Mouse (Mus musculus): ENCODE measurements around the gene Pxdc1.

Gene Pxdc1

GRCm38 (mm10) chr13:34653391-34653790 lies at the start of gene Pxdc1:
Gene Pxdc1, minus strand, starts transcription at chr13:34653486.
- DNase-seq (ENCODE audit: extremely low read depth, insufficient read length, low spot score): no peak

DNA sequence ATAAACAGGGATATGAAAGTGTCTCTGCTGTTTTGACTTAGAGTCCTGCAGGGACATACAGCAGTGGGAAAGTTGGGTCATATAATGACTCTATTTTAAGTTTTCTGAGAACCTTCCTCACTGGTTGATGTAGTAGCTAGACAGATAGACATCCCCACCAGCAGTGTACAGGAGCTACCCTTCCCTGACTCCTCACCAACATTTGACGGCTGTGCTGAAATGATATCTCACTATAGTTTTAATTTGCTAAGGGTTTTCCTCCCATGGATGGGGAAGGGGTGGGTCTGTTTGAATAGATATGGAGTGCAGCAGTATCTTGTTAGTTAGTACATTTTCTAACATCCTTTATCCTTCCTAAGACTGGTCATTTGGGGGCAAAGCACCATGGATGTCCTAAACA lies 47.3 kb upstream of the Pxdc1 start:
- DNase-seq (ENCODE audit: extremely low read depth, insufficient read length, low spot score): no peak

GRCm38 (mm10) chr13:34700091-34700490 lies 46.8 kb upstream of the Pxdc1 start:
- DNase-seq (ENCODE audit: extremely low read depth, insufficient read length, low spot score): no peak

DNA sequence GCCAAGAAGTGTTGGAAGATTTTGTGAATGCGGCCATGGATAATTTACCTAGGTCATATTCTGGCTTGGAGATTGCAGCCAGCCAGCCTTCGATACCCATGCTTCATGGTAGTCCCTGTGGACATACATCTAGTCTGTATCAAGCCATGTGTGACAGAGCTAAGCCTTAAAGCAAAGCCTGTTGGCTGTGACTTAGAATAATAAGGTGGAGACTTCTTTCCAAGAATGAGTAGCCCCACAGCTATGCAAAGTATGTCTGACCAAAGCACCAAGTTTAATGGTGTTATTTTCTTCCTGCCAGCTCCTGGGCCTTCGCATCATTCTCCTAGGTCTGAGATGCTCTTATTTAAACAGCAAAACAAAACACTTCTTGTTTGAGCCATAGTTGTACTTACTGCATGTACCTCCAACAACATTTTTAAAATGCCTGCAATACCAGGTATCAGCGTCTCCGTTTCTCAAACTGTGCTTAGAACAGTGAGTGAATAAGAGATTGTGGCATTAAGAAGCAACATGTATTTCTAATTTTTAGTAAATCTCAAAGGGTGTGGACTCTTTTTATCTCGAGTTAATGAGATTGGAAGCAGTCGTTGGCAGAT lies 43.5 kb upstream of the Pxdc1 start:
- peak; percentile 60 for DNase-seq (ENCODE audit: extremely low read depth, insufficient read length, low spot score)

DNA sequence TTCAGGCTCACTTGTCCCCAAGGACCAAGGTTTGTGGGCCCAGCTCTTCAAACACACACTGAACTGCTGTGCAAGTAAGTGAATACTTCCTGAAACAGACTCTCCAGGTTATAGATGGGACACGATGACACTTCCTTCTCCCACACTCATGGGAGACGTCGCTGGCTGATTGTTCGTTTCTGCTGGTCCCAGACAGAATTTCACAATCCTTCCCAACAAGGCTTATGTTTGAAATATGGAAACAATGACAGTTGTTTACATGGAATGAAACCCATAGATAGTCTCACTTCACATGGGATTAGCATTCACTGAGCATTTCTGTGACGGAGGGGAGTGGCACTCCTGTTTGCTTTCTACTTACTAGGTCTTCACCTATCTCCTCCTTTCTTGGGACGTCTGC lies 39.8 kb upstream of the Pxdc1 start:
- DNase-seq (ENCODE audit: extremely low read depth, insufficient read length, low spot score): no peak

GRCm38 (mm10) chr13:34691049-34691448 lies 37.8 kb upstream of the Pxdc1 start:
- peak; percentile 15 for DNase-seq (ENCODE audit: extremely low read depth, insufficient read length, low spot score)

- DNase-seq (ENCODE audit: extremely low read depth, insufficient read length, low spot score): no peak
Measured at GRCm38 (mm10) chr13:34685008-34685765, 31.9 kb upstream of the Pxdc1 start.

DNA sequence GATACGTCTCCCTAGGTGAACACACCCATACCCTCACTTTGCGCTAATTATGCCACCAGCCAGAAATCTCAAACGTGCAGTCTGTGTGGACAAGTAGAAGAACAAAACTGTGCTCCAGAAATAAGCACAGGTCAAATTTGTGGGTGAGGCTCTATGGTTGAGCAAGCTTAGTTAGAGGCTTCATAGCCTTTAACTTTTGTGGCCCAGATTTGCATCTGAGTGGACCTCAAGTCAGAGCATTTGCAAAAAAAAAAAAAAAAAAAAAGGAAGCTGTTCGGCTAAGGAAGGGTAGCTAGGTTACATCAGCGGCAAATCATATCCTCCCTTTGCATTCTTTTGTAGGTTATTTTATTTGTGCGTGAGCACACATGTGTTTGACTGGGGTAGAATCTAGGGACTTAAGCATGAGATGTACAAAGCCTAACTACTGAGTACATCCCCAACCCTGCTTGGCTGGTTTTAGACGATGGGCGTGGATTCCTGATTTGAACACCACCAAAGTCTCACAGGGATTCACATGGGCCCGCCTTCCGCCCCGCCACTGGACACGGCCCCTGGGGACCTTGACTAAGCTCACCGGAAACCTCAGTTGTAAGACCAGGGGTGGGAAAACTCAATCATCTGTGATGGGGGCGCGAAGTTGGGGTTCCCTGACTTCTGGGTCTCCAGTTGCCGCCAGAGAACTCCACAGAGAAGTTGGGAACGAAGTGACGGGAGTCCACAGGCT lies 30.6 kb upstream of the Pxdc1 start:
- DNase-seq (ENCODE audit: extremely low read depth, insufficient read length, low spot score): peak; percentile 91

DNA sequence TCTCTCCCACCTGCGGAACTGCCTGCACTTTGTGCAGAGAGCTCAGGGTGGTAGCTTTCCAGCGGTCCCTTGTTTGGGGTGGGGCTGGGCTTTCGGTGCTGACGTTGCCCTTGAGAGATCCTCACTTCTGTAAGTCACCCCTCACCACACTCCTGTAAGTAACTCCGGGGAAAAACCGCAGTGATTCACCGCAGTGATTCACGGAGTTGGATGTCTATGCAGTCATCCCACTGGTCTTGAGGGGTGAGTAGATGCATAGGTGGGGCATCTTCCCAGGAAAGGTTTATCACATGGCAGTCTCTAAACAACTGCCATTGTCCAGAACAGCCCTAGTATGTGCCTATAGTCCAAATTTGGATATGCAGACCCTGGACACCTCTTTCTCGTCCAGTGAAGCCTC lies 30.0 kb upstream of the Pxdc1 start:
- DNase-seq (ENCODE audit: extremely low read depth, insufficient read length, low spot score): peak; percentile 84

DNA sequence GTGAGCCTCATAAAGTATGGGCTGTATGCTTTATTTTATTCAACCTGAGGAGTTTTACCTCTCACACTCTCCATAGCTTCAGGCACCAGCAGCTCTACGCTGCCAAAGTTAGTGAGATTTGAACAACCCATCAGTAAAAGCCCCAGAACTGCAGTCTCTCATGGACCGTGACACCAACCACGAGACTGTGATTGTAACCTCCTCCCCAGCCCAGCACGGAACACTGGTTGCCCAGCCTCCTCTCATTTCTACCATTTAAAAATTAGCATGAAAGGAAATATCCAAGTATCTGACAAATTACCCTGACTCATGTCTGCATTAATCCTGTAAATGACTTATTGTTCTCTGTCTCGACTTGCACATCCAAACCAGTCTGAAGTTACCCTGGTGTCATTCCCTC lies 23.2 kb upstream of the Pxdc1 start:
- DNase-seq (ENCODE audit: extremely low read depth, insufficient read length, low spot score): no peak

GRCm38 (mm10) chr13:34675847-34676383 lies 22.6 kb upstream of the Pxdc1 start:
- no peak for DNase-seq (ENCODE audit: extremely low read depth, insufficient read length, low spot score)

GRCm38 (mm10) chr13:34673354-34673753 lies 20.1 kb upstream of the Pxdc1 start:
- DNase-seq (ENCODE audit: extremely low read depth, insufficient read length, low spot score): no peak

DNA sequence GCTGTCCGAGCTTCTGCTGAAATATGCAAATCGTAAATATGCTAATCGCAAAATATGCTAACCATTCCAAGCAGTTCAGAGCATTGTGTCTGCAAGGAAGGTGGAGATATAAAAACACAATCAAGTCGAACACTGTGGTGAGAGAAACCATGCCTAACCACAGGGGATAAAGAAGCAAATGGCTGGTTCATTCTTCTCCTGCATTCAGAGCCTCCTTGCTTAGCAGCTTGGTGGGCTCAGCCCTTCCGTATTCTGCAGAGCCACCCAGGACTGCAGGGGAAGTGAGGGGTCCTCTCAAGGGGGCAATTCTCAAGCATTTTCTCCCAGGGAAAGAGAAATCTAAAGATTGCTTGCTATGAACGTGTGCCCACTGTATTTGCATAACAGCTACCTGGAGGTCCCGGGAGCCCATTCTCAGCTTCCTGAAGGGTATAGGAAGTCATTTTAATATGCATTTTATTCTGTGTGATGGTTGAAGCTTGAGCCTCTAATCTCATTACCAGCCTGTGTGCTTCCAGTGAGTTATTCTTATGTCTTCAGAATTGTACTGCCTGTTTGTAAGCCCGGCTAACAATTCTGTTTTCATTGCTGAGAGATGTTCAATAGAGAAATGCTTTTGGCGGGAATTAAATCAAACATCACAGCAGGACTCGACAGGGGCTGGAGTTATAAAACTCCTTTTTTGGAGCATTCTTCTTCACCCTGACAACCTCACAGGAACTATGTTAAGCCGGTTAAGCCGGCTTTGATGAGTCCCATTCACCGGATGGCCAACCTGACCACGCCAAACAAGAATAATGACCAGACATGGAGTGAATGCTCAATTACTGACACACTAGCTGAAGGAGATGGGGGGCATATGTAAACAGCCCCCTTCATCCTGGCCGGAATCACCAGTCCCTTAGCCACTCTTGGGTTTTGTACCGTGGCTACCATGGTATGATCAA lies 16.9 kb upstream of the Pxdc1 start:
- no peak for DNase-seq (ENCODE audit: extremely low read depth, insufficient read length, low spot score)

DNA sequence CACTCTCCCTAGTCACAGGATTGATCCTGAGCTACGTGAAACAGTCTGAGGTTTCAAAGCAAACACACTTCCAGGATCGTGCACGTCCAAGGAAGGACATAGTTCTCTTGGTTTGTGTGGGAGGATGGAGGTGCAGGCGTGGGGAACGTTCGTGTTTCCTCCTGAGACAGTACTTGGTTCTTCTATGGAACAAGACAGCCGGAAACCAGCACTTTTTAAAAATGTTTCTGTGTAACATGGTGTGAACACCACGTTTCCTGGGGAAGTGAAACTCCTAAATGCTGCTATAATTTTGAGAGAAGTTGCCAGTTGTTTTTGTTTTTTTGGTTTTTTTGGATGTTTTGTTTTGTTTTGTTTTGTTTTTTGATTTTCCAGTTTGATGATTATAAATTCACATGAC lies 13.9 kb upstream of the Pxdc1 start:
- DNase-seq (ENCODE audit: extremely low read depth, insufficient read length, low spot score): no peak

DNA sequence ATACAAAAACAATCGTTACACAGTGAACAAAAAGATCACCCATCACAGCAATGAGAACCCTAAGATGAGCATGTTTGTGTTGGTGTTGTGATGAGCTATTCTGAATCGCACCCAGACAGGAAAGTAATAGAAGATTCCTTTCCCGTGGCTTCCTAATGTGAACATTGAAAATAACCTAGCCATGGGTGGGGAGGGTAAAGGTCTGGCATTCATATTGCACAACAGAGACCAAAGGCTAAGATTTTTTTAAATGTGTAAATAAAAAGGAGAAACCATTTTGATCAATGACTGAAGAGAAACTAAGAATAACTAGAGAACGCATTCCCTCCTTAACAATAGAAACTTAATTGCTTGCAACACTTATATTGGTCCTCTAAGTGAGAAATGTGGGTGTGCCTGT lies 11.8 kb upstream of the Pxdc1 start:
- DNase-seq (ENCODE audit: extremely low read depth, insufficient read length, low spot score): no peak

DNA sequence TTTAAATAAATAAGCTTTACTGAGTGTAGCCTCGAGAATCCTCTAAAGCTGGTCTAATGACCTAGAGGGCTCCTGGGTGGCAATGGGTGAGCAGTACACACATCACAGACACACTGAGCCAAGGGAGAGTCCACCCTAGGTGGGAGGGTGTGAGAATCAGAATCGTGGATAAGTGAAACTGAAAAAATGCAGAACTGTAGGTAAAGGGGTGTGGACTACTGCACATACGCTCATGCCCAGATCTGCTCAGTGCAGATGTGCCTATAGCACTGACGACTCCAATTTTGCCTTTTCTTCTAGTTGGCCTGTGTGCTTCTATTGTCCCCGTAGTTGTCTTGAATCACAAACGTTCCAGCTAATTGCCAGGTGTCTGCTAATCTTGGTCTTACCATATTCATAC lies 10.5 kb upstream of the Pxdc1 start:
- DNase-seq (ENCODE audit: extremely low read depth, insufficient read length, low spot score): no peak

- DNase-seq (ENCODE audit: extremely low read depth, insufficient read length, low spot score): no peak
Measured at GRCm38 (mm10) chr13:34659507-34659906, 6.2 kb upstream of the Pxdc1 start.

GRCm38 (mm10) chr13:34656351-34656750 lies 3.1 kb upstream of the Pxdc1 start:
- DNase-seq (ENCODE audit: extremely low read depth, insufficient read length, low spot score): no peak

DNA sequence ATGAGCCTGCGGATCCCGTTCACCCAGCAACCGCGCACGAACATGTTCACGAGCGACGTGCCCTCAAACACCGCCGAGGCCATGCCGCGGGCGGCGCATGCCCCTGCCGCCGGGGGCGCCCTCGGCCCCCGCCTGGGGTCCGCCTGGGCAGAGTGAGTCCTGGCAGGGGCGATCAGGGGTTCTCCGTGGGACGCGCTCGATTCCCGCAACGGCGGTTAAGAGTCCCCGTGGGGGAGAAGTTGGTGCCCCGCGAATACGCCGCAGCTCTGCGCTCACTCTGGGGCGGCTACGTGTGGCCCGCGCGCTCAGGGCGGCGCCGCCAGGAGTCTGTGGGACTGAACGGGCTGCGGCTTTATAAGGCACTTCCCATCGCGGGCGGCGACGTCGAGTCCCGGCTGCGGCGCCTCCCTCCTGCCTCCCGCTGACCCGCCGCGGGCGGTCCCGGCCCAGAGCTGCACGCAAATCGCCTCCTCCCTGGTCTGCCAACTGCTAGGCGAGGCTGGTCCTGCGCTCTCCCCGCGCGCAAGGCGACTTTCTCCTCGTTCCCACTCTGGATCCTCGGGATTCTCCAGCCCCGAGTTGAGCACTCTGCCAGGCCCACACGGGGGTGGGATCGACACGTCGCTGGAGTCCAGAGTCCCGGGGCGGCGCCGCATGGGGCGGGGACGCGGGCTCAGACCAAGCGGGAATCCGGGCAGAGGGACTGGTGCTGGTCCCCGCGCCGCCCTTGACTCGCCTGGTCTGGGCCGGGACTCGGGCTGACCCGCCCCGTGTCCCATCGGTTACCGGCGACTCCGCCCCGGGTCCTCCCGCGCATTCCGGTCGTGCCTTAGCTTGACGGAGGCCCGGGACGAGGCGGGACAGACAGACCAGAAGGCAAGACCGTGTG lies 689 bp downstream of the Pxdc1 start:
- no peak for DNase-seq (ENCODE audit: extremely low read depth, insufficient read length, low spot score)

GRCm38 (mm10) chr13:34652016-34652352 lies 1.3 kb downstream of the Pxdc1 start:
- no peak for DNase-seq (ENCODE audit: extremely low read depth, insufficient read length, low spot score)

Data from 3134 (cell line).